Mouse (Mus musculus) gastrocnemius, adult 8-10 months (tissue): ENCODE data around the gene Cd300lf. TPM values are rescaled to one million over a fixed set of nuclear protein-coding genes. Genes with fewer than 3 reads are reported as not detected.

Experiments
- DNase-seq, 2 experiments: peaks; one replicate each; pipeline ENCODE4 v3.0.0; 2022; ENCODE audit warnings: low spot score in 2 of 2
- total RNA-seq, 4 experiments: library from RNA; stranded (reverse); gene quantifications; 2 replicates each; pipeline ENCODE4 v1.2.4; 2022

The Cd300lf gene
- total RNA-seq, 4 experiments from 2014 or later = 0.07 TPM; not detected in 3

GRCm38 (mm10) chr11:115106638-115107037, 27.2 kb downstream of the Cd300lf start:
- no peak for DNase-seq

DNA sequence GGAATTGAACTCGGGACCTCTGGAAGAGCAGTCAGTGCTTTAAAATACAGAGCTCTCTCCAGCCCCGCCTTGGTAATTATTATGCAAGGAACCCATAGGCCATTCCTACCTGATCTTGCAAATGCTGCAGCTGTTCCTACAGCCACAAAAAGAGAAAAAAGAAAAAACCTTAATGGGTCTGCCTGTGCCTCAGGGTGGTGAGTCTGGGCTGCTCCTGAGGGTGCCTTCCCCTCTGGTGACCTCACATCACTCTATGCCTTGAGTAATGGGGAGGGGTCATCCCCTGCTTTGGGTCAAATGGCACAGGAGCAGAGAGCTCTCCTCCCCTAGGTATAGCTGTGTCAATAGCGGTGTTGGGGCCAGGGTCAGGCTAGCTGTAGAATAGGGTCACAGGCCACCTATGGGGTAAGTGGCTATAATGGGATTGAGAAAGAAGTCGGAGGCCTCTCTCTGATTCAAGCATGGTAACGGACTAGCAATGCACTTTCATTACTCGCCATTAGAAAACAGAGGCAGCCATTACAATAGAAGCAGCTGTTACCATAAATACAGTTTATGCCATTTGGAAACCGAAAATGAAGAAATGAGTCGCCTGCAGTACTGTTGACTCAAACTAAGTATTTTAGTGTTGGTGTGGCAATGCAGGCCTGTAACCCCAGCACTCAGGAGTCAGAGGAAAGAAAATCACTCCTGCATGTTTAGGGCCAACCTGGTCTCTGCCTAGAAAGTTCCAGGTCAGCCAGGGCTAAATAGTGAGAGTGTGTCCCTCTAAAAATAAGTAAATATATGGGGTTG, 28.8 kb downstream of the Cd300lf start:
- DNase-seq = no peak

DNA sequence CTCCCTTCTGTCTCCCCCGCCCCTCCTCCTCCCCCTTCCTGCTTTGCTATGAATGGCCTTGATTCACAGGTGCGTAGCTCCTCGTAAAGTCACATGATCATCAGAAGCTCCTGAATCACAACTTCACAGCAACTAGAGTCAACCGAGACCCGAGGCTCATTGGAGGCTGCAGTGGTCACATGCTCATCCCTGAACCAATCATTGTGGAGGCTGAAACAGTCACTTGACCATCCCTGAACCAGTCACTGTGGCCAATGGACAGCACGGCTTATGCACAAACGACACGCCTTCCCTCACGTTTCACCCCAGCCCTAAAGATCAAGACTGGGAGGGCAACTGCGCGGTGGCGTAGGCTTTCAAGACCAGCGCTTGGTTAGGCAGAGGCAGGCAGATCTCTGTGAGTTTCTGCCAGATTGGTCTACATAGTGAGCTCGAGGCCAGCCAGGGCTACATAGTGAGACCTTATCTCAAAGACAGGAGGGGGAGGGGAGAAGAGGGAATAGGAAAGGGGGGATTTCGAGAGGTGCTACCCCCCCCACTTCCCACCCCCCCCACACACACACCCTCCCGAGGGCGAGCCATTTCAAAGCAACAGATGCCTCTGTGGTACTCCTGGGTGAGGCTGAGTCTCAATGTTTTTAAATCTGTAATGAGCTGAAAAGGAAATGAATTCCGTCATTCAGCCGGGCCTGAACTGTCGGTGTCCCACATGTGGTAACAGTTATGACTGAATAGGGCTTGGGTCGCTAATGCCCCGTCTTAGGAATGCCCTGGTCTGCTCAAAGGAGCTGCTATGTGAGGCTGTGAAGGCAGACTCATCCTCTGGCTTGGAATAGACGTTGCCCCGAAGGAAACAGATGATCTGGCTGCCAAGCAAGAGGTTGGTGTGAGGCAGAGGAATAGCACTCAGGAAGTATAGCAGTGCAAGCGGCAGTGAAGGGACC, 30.1 kb downstream of the Cd300lf start:
- no peak for DNase-seq

DNA sequence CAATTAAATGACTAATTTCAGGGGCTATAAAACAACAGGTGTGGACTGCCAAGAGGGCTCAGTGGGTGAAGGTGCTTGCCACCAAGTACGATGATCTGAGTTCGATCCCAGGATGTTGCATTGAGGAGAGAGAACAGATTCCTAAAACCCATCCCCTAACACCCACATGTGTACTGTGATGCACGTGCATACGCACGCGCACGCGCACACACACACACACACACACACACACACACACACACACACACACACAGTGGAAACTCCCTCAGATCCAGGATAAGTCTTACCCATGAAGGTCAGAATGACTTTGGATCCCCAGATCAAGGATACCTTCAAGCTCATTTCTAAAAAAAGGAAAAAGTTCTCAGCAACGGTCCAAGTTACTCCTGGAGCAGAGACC, 31.7 kb downstream of the Cd300lf start:
- DNase-seq = no peak

GRCm38 (mm10) chr11:115101615-115102051, 32.2 kb downstream of the Cd300lf start:
- no peak for DNase-seq

DNA sequence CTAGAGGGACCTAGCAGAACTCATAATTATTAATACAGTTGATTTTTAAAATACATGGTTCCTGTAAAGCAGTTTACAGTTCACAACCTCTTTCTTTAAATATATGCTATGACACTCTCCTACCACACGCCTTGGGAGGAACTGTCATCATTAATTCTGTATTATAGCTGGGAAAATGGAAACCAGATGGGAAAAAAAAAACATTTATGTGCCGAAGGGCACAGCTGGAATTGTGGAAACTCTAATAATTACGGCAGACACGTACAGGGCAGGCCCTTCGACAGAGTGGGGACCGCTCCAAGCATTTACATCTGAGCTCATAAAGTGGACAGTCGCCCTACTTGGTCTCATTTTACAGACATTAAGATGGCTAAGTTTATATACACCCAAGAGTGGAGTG, 33.1 kb downstream of the Cd300lf start:
- no peak for DNase-seq

DNA sequence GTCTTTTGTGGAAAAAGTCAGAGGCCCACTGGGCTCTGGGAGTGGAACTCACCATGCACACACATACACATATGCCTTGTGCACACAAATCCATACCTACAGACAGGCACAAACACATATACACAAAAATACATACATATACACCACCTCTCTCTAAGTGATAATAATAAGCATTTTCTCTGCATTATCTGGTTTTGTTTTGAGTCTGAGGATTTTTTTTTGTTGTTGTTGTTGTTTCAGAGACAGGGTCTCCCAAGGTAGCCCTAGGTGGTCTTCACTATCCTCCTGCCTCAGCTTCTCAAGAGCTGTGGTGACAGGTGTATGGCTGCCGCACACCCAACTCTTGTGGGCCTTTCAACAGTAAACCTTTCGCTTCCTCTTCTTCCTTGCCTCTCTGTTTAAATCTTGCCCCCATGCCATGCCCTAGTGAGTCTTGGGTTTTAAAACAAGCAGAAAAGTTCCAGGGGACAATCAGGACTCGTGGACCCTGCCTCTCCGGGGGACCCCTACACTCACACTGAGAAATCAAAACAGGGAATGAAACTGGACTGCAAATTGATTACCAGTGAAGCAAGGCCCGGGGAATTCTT, 33.7 kb downstream of the Cd300lf start:
- DNase-seq = no peak

DNA sequence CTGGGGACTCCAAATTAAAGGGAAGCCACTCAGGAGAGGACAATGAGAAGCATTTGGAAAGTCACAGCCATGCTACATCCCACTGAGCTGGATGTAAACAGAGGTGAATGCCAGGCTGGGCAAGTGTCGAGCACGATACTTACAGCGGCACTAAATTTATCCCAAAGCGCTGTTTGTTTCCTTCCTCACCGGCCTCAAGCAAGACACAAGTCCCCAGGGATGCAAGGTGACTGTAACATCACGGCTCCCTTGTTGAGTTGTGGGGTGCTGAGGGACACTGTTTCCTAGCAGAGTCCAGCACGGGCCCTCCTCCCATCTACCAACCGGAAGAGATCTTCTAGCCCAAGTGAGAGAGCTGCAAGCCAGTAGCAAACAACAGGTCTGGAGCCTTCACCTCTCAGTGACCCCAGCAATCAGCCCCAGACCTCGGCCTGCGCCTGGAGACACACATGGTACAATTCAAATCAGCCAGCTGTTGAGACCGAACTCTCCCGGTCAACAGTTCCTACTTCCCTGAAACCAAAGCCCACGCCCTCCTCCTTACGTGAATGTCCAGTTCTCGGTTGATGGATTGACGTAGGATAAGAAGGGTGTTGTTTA, 34.5 kb downstream of the Cd300lf start:
- no peak for DNase-seq

DNA sequence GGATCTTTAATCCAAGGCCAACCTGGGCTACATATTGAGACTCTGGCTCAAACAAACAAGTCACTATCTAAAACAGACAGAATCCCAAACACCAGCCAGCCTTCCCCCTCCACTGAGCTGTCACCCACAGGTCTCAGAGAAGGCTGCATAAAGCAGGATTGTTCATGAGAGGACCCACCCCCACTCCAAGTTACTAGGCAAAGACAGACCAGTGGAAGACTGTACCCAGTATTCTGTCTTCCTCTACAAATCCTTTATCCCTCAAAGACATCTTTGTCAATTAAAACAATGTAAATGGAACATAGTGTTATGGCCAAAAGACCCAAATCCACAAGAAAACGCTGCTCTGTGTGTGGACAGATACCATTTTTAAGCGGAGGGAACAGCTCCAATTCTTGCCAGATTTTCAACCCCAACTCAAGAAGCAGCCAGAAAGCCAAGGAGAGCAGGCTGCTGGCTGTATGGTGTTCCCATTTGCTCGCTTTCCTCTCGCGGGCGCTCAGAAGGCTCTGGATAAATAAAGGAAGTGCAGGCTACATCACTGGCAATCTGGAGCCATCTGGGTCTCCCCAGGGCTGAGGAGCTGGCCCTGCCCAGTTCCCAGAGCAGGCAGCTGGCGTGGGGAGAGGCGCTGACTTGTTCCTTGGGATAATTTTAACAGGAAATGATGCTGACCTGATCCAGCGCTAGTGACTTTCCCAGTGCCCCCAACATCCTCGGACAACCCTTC, 35.4 kb downstream of the Cd300lf start:
- no peak for DNase-seq

GRCm38 (mm10) chr11:115092140-115092539, 41.7 kb downstream of the Cd300lf start:
- DNase-seq = no peak

DNA sequence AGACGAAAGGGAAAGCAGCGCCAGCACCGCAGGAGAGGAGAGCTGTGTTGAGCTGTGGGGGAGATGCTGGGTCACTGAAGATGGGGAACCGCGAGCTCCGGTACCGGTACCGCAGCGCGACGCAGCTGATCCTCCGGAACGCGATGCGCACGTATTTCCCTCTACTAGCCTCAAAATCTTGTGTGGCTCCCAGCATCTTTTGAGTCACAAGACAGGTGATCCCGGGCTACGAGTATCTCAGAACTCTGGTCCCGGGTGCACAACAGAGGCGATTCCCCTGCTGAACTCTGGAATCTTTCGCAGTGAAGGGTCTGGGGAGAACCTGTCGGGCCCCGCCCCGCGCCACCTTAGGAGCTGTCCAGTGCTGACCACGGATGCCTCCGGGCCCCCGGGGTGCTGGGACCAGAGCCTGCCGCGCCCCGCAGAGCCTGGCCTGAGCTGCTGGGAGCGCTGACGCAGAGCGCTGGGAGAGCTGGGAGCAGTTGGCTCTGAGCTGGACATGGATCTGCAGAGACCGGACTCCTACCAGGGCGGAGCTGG, 42.4 kb downstream of the Cd300lf start, which contains the start of gene Rab37:
Rab37 (plus strand) TSS at position 70 of the 540 bp plus-strand sequence.
- DNase-seq = no peak

GRCm38 (mm10) chr11:115089853-115090252, 43.9 kb downstream of the Cd300lf start:
- DNase-seq = no peak

DNA sequence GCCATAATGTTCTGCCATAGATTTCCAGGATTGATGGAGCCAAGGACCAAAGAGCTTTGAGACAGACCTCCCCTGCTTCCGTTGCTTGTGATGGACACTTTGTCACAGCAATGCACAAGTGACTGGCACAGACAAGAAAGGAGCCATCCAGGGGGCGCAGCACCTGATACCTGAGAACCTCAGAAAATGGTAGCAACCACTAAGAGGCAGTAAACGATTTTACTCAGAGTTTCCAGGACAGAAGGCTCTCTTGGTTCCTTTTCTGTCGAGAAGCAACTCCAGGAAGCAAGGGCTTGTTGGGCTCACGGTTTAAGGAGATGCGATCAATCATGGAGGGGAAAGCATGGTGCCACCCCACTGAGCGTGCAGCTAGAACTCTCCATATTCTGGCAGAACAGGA, 47.6 kb downstream of the Cd300lf start:
- no peak for DNase-seq

GRCm38 (mm10) chr11:115085064-115085463, 48.7 kb downstream of the Cd300lf start:
- DNase-seq = no peak

DNA sequence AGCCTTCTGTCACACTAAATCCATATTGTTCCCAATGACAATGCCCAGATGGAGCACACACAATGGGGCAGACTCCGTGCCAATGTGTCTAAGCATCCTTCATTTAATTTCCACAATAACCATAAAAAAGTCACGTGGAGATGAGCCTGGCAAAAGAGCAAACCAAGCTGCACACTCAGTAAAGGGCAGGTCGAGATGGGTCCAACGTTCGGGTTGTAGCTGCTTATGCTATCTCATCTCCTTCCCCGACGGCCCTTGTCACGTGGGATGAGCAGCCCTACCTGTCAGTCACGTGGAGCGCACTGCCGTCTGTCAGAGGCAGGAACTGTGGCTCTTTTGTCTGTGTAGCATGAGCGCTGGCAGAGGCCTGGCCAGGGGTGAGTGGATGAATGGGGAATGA, 49.2 kb downstream of the Cd300lf start:
- DNase-seq = no peak

DNA sequence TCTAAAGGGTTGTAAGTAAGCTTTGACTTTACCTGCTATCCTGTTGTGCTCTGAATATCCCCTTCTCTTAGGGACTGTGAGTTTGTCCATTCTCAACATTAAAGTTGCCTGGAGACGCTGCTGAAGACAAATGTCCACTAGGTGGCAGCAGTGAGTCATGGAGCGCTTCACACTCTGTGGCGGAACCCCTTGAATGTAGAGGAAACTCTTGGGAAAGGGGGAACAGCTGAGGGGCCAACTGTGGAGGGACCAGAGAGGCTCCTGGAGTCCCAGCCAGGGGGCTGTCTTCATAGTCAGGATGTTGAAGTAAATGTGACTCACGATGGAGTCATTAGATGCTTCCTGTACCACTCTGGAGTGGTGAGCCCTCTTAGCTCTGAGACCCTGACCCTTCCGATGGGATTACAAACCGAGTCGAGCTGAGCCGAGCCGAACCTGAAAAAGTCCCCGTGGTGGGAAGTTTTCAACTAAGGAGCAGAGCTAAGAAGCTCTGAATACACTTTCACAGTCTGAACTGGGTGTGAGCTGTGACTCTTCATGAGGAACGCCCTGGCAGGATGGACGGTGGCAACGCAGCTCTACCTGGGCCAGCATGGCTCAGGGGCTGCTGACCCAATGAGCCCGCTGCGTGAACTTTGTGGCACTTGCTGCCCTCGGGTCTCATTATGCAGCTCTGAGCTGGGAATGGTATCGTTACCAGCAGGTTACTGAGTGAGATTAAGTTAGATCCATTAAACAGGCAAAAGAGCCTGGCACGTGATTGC, 50.2 kb downstream of the Cd300lf start:
- peak; percentile 14 to 26 for DNase-seq

- DNase-seq = no peak
Measured at GRCm38 (mm10) chr11:115082196-115082595, 51.6 kb downstream of the Cd300lf start.

DNA sequence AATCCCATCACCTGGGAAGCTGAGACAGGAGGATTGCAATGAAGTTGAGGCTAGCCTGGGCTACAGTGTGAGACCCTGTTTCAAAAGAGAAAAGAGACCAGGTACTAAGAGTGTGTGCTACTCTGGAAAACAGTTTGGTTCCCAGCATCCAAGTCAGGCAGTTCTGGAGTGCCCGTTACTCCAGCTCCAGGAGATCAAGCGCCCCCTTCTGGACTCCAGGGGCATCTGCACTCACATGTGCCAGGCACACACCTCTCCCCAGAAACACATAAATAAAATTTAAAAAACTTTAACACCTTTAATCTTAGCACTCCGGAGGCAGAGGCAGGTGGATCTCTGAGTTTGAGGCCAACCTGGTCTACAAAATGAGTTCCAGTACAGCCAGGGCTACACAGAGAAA, 52.4 kb downstream of the Cd300lf start:
- DNase-seq = no peak

DNA sequence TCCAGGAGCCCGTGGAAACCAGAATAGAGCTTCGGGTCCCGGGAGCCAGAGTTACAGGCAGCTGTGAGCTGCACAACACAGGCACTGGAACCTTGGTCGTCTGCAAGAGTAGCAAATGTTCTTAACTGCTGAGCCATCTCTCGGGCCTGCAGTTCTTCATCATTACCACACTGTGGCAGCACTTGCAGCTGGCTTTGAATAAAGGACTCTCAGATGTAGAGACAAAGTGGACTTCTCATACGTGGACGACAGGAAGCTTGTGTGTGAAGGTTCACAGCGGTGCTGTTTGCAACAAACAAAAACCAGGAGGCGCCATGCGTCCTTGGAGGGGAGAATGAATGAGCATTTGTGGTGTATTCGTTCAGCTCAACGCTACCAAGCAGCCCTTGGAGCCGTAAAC, 52.9 kb downstream of the Cd300lf start:
- DNase-seq = no peak

DNA sequence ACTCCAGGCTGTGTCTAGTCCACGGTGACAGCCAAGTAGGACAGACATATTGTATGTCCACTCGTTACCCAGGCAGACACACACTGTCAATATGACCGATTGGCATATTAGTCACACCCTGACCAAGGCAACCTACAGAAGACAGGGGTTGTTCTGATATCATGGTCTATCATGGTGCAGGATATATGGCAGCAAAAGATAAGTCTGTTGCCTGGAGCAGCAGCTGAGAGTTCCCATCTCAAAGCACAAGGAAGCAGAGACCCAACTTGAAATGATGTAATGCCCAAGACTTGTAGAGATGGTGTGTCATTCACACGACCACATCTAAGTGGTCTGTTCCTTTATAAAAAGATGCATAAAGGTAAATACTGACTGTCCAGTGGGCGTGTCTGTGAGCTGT, 55.1 kb downstream of the Cd300lf start:
- DNase-seq = no peak
